Mouse (Mus musculus): ENCODE measurements around the gene Lipi.

- TF ChIP-seq CTCF (IDR thresholded peaks at IDR 0.05; ENCODE audit: low read depth) (no peak), EP300 (IDR thresholded peaks at IDR 0.05; ENCODE audit: low read depth) (no peak)
These were observed 7.0 kb upstream of the Lipi start, which contains the start of gene Rbm11 for GRCm38 (mm10) chr16:75592671-75593500.

Data from liver, embryonic 14.5 days (tissue).